Mouse (Mus musculus) liver, embryonic 14.5 days (tissue): ENCODE data around the gene Riox2. TPM values are rescaled to one million over a fixed set of nuclear protein-coding genes. Genes with fewer than 3 reads are reported as not detected.
A peak's percentile ranks its signal among the peaks of the same experiment; 100 is the strongest.

ENCODE experiments used
- ATAC-seq: fragments of 200-750 bp; cut with Nextera tagmentation; 2 replicates; pipeline ENCODE4 v1.8.0; 2017; ENCODE audit warnings: moderate number of reproducible peaks, mild to moderate bottlenecking, moderate library complexity; ENCODE audit not compliant: insufficient read depth
- DNase-seq, 3 experiments: peaks; one replicate each; pipeline ENCODE4 v3.0.0-alpha.2; 2012 to 2013; ENCODE audit warnings: low read depth in 3 of 3, low spot score in 3 of 3
- H3K27ac ChIP-seq: fragments of 300-500 bp; sonication (generic); 2 replicates; pipeline ENCODE4 v1.5.1; 2014; ENCODE audit warnings: moderate library complexity, mild to moderate bottlenecking, control low read depth, inconsistent platforms
- H3K27me3 ChIP-seq: fragments of 300-500 bp; sonication (generic); 2 replicates; pipeline ENCODE4 v1.6.1; 2014; ENCODE audit warnings: mild to moderate bottlenecking, low read length, moderate library complexity; ENCODE audit not compliant: control insufficient read depth, insufficient read depth
- H3K36me3 ChIP-seq: fragments of 300-500 bp; sonication (generic); replicated peaks from 2 replicates; pipeline ENCODE4 v1.6.1; 2014; ENCODE audit warnings: low read depth; ENCODE audit not compliant: control insufficient read depth, insufficient read depth
- H3K4me1 ChIP-seq, 2 experiments: fragments of 200-500 bp in 1 of 2; fragments of 300-500 bp in 1 of 2; sonication (generic) in 1 of 2; replicated peaks; 2 replicates each; pipeline ENCODE4 v1.6.1; 2012 to 2014; ENCODE audit warnings: antibody characterized with exemption in 1 of 2, inconsistent platforms in 1 of 2, low read length in 1 of 2; ENCODE audit not compliant: control insufficient read depth in 2 of 2, insufficient read depth in 2 of 2
- H3K4me2 ChIP-seq: fragments of 300-500 bp; sonication (generic); 2 replicates; pipeline ENCODE4 v1.6.1; 2014; ENCODE audit warnings: low read depth, mild to moderate bottlenecking, control low read depth, moderate library complexity
- H3K4me3 ChIP-seq, 2 experiments: fragments of 200-500 bp in 1 of 2; fragments of 300-500 bp in 1 of 2; sonication (generic) in 1 of 2; 2 replicates each; pipeline ENCODE4 v1.5.1; 2012 to 2014; ENCODE audit warnings: low read depth in 2 of 2, low read length in 2 of 2, mild to moderate bottlenecking in 2 of 2, control low read depth in 1 of 2, inconsistent platforms in 1 of 2, moderate library complexity in 1 of 2; ENCODE audit not compliant: insufficient read depth in 1 of 2
- H3K9ac ChIP-seq: fragments of 300-500 bp; sonication (generic); replicated peaks from 2 replicates; pipeline ENCODE4 v1.6.1; 2014; ENCODE audit warnings: mild to moderate bottlenecking, control low read depth, moderate library complexity
- H3K9me3 ChIP-seq: fragments of 300-500 bp; sonication (generic); 2 replicates; pipeline ENCODE4 v1.6.1; 2016; ENCODE audit warnings: low read length, mixed read lengths; ENCODE audit not compliant: control insufficient read depth
- CTCF ChIP-seq: IDR thresholded peaks from 2 replicates; pipeline ENCODE4 v1.5.1; 2016; ENCODE audit warnings: antibody characterized with exemption, low read depth, control low read depth
- EP300 ChIP-seq: IDR thresholded peaks from 2 replicates; pipeline ENCODE4 v1.6.1; 2016; ENCODE audit warnings: antibody characterized with exemption, low read depth
- WGBS: fragments of 180-500 bp; shearing (Covaris S2); extraction: QIAGEN DNeasy Blood & Tissue Kit; methylation state at CpG from one replicate; pipeline ENCODE4 v1.1.7; 2014; ENCODE audit not compliant: insufficient replicate concordance; 5-methylcytosine and 5-hydroxymethylcytosine counted together
- polyA plus RNA-seq, 2 experiments: library from polyadenylated mRNA; depleted of rRNA in 1 of 2; stranded (reverse) in 1 of 2; unstranded in 1 of 2; fragments of >200 nt; fragmentation: Nextera tagmentation in 1 of 2; extraction: Ambion mirVana in 1 of 2; gene quantifications; 2 replicates each; pipeline versions ENCODE4 v1.2.1 to v1.2.3; 2012 to 2014

Riox2 gene
- polyA plus RNA-seq, 2 experiments = 7.6 to 15.8 TPM

DNA sequence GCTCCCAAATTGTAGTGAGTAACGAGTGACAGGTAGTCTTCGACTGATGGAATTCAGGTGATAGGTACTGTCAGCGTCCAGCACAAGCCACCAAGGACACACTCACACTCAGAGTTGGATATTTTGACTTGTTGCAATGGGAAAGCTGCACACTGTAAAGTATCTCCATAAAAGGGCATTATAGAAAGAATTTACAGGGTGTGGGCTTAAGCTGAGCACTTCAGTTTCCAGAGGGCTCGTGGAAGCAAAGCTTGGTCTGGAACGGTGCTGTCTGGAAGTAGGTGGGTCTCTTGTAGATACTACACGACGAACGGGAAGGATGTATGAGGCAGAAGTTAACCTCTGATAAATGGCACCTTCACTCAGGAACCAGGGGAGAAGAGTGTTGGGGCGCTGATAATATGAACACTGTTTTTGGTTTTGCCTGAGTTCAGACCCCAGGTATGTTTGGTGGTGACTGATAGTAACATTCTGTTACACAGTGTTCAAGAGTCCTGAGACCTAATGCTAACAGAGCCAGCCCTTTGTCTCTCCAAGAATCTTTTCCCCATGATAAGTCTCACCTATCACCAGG is 16.5 kb downstream of the Riox2 start:
- no peak overlapping the region for H3K4me2 ChIP-seq

DNA sequence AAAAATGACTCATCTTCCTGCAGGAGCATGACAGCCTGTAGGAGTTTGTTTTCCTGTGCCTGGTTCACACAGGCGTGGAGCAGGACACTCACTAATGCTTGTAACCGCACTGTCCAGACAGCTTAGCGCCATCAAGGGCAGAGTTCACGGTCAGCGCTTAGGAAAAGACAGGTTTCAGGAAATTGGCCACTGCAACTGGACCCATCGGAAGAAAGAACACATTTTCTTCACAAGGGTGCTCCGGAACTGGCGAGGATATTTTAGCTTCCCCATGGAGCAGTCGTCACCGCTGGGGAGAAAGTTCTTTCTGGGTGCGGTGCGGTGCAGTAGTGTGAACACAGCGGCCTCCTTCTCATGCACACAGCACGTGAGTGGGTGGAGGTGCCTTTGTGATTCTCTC is 21.6 kb downstream of the Riox2 start:
- Histone ChIP-seq H3K9me3 (no peaks in the 10 kb centered on the region), H3K4me2 (no peak overlapping the region), H3K9ac (no peak overlapping the region), H3K4me3 (no peak overlapping the region), H3K27me3 (no peaks in the 10 kb centered on the region), H3K27ac (no peak overlapping the region), H3K36me3 (peaks cover 16% of the 10 kb centered on the region), H3K4me1 (no peaks in the 10 kb centered on the region)
- DNase-seq (no peak), ATAC-seq (no peak)
- TF ChIP-seq EP300 (no peak), CTCF (no peak)
- WGBS = 83% methylated on average over 14 of the region's 14 CpGs

More for the DNA sequence above, 16.5 kb downstream of the Riox2 start:
- Histone ChIP-seq H3K9ac (no peak overlapping the region), H3K36me3 (peaks cover 22% of the 10 kb centered on the region), H3K4me1 (no peaks in the 10 kb centered on the region; a peak in 1 of 4 replicates), H3K9me3 (no peaks in the 10 kb centered on the region), H3K27ac (no peak overlapping the region), H3K27me3 (no peaks in the 10 kb centered on the region), H3K4me3 (no peak overlapping the region)
- 33% methylated on average over 9 of the region's 9 CpGs for WGBS
- peak; percentile 37; the same call in 1 of the 2 replicates for TF ChIP-seq EP300
- TF ChIP-seq CTCF = no peak
- DNase-seq (peak in 1 of 3 experiments; percentile 11), ATAC-seq (peak; percentile 70)

DNA sequence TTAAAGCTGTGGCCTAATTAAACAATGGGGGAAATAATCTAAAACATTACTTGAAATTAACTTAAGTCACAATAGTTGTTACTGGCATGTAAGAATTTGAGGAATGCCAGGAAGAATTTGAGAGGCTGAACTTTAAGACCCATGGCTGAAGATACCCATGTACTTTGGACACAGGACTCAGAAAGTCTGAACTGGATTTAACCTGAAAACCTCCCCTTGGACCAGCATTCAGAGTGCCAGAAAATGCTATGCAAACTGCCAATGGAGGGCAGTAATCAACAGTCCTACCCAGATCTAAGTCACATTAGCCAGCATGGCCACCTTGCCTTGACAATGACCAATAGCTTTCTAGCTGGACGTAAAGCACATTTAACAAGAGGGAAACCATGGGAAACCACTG is 26.4 kb downstream of the Riox2 start:
- ATAC-seq (no peak), DNase-seq (no peak)
- 0 out of 2 replicates have a peak, but pooled peaks cover 3% of the 10 kb centered on the region for H3K36me3 ChIP-seq
- no peaks in the 10 kb centered on the region for H3K27me3 ChIP-seq
- H3K9ac ChIP-seq = no peak overlapping the region
- no peaks in the 10 kb centered on the region for H3K4me1 ChIP-seq
- H3K9me3 ChIP-seq = no peaks in the 10 kb centered on the region
- no peak overlapping the region for H3K4me3 ChIP-seq
- 78% methylated on average over 1 of the region's 1 CpGs for WGBS
- TF ChIP-seq CTCF = no peak
- no peak for TF ChIP-seq EP300
- no peak overlapping the region for H3K4me2 ChIP-seq
- no peak overlapping the region for H3K27ac ChIP-seq

DNA sequence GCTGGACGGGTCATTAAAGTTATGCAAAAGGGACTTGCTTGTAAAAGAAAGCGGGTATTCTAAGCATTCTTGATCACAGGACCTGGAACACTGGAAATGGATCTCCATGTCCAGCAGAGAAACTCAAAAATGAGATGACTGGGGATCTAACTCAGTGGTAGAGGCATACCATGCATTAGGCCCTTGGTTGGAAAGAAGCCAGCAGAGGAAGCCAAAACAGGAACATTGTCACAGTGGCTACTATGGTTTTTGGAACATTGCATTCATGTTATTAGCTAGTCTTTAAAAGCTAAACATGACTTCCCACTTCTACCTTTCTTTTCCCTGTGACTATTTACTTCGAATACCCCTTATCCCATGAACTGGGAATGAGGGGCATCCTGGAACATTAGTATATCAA is 27.6 kb downstream of the Riox2 start:
- 66% methylated on average over 3 of the region's 3 CpGs for WGBS

DNA sequence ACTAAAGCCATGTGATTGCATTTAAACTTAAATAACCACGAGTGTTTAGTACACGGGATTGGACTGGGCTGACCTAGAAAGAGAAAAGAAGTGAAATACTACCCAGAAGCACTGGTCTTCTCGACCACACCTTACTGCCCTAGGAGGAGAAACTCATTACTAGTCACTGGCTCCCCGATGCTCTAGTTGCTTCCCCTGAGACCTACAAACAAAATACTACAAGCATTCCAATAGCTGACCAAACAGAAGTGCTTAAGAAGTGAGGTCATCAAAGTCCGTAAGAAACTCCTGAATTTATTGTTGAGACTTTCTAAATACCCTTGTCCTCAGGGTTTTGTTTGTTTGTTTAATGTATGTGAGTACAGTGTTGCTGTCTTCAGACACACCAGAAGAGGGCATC is 38.3 kb downstream of the Riox2 start:
- Histone ChIP-seq H3K4me1 (no peaks in the 10 kb centered on the region), H3K4me3 (no peak overlapping the region), H3K27me3 (no peaks in the 10 kb centered on the region), H3K4me2 (no peak overlapping the region), H3K36me3 (no peaks in the 10 kb centered on the region), H3K27ac (no peak overlapping the region), H3K9me3 (no peaks in the 10 kb centered on the region), H3K9ac (no peak overlapping the region)
- 65% methylated on average over 5 of the region's 5 CpGs for WGBS
- TF ChIP-seq EP300 (no peak), CTCF (no peak)
- no peak for DNase-seq
- no peak for ATAC-seq

More for the DNA sequence above, 27.6 kb downstream of the Riox2 start:
- H3K27me3 ChIP-seq = no peaks in the 10 kb centered on the region
- DNase-seq = no peak
- H3K27ac ChIP-seq = no peak overlapping the region
- no peak for TF ChIP-seq EP300
- TF ChIP-seq CTCF = no peak
- no peak overlapping the region for H3K9ac ChIP-seq
- no peak overlapping the region for H3K4me3 ChIP-seq
- no peaks in the 10 kb centered on the region for H3K9me3 ChIP-seq
- no peaks in the 10 kb centered on the region for H3K36me3 ChIP-seq
- ATAC-seq = no peak
- no peak overlapping the region for H3K4me2 ChIP-seq
- no peaks in the 10 kb centered on the region for H3K4me1 ChIP-seq
